Mouse (Mus musculus): ENCODE results near the gene Pknox1.

GRCm38 (mm10) chr17:31563632-31564014 lies 911 bp upstream of the Pknox1 start:
- TF ChIP-seq CTCF (IDR thresholded peaks at IDR 0.05) (no peak), EP300 (IDR thresholded peaks at IDR 0.05) (no peak)

All from lung, postnatal 0 days (tissue).